Mouse (Mus musculus) heart, adult 18-20 months (tissue): Measurements from ENCODE around the gene Ank2. TPM values are rescaled to one million over a fixed set of nuclear protein-coding genes. Genes with fewer than 3 reads are reported as not detected.

ENCODE experiments used
- DNase-seq, 2 experiments: peaks; one replicate each; pipeline ENCODE4 v3.0.0; 2021 to 2022; ENCODE audit warnings: mixed read lengths in 1 of 2
- total RNA-seq, 2 experiments: library from RNA; stranded (reverse); gene quantifications; 2 replicates each; pipeline ENCODE4 v1.2.3; 2021

Ank2 gene
- total RNA-seq, 2 experiments from 2014 or later = 310 to 323 TPM

DNA sequence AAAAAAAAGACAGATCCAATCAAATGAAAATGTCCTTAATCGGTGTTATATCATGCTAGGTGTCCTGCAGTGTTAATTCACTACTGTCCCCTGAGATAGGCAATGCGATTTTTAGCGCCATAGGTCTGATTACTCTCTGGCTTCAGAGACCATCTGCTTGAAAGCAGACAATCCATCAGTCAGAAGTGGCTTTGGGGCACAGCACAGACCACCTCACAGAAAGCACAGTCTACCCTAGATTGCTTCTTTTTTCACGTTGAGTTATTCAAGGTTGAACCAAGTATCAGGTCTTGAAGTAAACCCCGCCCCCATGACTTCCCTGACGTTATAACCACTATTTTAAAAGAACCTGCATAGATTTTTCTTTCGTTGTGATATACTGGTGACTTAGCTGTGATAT lies 385.9 kb downstream of the Ank2 start:
- DNase-seq = no peak

DNA sequence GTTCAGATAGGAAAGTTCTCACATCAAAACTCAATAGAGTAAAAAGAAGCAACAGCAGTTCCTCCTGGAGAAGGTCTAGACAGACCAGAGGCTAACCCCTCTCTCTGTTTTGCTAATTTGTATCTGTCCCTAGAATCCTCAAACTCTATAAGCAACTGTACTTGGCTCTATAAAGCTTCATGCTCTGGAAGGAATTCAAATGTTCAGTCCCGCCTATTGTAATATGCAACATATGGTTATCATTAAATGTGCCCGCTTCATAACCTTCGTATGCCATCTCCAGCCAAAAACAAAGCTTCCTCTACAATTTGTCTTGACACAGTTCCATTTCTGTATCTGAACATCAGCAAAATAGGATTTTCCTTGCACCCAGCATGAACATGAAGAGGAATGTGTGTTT lies 389.7 kb downstream of the Ank2 start:
- DNase-seq = no peak

DNA sequence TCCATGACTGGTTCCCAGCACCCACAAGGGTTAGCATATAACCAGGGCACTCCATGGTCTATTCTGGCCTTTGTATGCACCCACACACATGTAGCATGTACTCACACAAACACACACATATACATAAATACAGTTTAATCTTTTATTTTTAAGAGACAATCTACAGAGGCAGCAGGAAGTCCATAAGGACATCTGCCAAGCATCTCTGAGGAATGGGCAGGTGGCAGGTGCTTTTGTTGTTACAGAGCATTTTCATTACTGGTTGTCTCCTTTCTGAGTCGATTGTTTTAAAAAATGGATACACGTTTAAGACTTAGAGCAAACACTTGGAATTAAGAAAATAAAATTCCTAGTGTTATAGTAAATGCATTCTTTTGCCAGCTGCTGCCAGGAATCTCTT lies 390.7 kb downstream of the Ank2 start:
- DNase-seq = no peak

DNA sequence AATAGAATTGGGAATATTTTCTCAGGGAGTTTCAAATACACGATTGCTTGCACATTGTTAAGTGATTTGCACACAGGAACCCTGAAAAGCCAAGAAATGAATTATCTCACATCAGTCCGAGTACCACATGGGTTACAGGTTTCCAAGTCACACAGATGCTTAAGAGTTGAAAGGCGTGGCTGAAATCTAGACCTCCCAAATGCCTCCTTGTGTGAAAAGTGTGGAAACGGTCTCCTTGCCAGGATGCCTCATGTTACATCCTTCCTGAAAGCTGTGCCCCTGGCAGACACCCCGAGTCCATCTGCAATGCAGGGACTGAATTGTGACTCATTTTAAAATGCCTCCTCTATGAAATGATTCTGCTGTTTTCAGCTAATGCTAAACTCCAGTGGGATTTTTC lies 391.9 kb downstream of the Ank2 start:
- DNase-seq = peak; percentile 22 to 24

DNA sequence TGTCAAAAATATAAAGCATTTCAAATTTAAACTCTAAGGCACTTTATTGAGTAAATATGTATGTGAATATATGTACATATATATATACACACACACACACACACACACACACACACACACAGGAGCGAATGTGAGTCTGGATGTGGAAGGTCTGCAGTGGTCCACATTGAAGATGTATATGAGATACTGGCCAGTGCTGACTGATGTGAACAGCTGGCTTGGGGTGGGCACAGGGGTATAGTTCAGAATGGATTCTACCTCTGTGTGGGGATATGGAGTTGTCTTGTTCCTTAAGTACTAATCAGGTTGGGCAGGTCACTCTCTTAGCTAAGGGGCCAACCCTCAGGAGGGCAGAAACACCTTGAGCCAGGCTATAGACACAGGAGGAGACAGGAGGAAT lies 397.8 kb downstream of the Ank2 start:
- no peak for DNase-seq

DNA sequence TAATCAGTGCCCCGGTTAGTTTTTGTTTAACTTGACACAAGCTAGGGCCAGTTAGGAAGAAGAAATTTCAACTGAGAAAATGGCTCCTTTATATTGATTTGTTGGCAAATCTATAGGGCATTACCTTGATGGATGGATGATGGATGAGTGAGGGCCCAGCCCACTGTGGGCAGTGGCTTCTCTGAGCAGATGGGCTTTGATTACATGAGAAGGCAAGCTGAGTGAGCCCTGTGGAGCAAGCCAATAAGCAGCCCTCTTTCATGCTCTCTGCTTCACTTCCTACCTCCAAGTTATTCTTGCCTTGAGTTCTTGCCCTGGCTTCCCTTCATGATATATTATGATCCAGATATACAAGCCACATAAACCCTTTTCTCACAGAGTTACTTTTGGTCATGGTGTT lies 401.4 kb downstream of the Ank2 start:
- DNase-seq = no peak

DNA sequence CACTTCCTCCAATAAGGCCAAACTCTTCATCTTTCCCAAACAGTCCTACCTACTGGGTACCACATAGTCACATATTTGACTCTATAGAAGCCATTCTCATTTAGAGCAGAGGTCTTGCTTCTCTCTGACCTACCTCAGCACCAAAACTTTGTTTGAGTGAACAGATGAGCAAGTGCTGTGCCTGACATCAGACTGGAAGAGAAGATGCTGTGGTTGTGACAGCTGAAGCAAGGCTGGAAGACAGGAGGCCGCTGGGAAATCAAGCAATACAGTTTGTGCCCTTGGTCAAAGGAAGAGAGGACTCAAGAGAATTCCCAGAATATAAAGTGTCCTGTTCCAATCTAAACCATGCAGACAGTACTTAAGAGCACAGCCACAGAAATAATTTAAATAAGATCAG lies 402.0 kb downstream of the Ank2 start:
- no peak for DNase-seq

DNA sequence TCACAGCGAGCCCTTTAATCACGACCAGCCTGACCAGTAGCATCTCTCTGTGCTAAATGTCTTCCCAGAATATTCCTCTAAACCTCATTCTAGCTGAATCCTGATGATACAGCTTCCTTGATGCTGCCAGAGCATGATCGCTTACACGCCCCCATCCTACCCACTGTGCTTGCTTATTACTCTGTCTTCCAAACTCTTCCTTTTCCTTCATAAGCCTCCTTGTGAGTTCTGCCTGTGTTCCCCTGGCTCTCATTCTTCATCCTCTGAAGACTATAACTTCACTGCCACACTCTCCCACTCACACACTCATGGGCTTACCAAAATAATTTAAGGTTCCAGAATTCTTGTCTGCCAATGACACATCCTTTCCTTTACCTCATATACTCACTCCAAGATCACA lies 405.5 kb downstream of the Ank2 start:
- no peak for DNase-seq

DNA sequence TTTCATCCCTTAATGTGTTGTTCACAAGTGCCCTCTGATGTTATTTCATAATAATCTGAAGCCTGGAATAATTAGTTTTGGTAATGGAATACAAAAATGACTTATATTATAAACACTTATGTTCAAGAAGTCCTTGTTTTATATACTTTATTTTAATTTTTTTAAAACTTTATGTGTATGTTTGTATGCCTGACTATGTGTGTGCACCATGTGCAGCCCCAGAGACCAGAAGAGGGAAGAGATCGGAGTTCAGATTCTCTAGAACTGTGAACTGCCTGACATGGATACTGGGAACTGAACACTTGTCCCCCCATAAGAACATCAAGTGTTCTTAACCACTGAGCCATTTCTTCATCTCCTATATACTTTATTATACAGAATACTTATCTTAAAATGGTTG lies 411.6 kb downstream of the Ank2 start:
- DNase-seq = no peak

DNA sequence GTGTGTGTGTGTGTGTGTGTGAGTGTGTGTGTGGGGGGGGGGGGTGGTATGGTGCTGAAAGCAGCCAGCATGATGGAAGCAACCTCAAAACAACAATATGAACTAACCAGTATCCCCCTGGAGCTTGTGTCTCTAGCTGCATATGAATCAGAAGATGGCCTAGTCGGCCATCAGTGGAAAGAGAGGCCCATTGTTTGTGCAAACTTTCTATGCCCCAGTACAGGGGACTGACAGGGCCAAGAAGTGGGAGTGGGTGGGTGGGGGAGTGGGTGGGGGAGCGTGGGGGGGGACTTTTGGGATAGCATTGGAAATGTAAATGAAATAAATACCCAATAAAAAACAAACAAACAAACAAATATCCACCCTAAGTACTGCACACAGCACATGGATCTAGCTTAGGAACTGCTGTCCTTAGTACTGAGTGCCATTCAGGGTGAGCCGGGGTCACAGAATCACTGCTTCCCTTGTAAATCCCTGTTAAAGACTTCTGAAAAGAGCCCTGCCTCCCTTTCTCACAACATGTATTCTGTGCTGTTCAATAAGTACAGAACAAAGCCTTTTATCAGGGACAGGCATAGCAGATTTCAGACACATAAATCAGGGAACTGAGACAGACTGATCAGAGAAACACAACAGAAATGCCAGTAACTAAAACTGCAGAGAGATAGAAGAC lies 412.2 kb downstream of the Ank2 start:
- DNase-seq = no peak

DNA sequence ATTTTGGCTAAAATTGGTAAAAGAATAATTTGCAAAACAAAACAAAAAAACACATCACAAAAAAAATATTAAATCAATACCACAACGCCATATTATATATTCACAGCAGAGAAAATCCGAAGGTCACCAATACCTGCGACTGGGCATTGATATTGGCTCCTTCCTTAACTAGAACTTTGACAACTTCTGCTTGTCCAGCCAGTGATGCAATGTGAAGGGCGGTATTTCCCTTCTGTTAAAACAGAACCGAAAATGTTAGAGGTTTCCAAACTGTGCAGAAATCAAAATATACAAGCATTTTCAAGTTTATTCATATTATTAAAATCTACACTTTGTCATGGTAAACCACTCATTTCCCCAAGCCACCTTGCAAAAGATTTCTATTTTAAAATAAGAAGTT lies 421.8 kb downstream of the Ank2 start:
- no peak for DNase-seq

DNA sequence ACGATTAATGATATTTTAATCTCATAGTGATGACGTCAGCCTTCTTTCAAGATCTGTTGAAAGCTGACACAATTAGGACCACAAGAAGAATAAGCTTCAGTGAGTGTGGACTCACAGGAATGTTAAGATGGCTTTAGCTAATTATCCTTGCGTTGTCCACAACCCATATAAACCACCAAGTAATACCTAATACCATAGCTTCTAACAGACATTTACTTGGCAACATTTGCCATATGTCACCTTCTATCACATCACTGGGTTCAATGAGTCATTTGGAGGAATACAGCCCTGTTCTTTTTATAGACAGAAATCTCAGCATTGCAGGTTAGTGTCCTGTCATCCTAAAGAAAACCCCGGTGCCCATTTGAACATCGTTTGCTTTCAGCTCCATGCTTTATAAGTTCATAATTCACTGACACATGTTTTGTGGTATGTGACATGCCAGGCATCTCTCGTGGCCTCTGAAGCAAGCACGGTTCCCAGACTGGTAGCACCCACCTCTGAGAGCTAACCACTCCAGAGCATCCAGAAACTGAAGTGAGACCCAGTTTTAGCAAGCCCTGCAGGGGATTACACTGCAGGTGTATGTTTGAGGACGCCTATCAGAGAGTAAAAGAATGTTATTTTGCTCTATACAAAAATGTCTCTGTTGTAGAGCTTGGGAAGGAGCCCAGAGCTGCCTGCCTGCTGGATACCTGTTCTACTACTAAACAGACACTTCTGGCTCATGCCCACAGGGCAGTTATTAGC lies 423.4 kb downstream of the Ank2 start:
- DNase-seq = no peak

DNA sequence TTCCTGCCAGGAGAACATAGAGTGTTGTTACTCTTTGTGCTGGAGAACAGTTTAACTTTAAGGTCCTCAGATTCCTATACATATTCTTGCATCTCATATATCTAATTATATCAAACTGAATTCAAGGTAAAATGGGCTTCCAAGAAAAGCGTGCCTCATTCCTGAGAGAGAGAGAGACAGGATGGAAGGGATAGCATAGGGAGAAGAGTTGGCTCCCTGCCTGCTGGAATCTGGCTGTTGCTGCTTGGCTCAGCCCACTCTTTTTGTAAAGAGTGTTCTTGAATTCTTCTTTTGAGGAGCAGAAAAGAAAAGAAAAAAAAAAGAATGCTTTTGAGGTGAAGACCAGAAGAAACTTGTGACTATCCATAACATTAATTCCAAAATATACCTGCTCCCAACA lies 427.7 kb downstream of the Ank2 start:
- peak; percentile 26 to 52 for DNase-seq

DNA sequence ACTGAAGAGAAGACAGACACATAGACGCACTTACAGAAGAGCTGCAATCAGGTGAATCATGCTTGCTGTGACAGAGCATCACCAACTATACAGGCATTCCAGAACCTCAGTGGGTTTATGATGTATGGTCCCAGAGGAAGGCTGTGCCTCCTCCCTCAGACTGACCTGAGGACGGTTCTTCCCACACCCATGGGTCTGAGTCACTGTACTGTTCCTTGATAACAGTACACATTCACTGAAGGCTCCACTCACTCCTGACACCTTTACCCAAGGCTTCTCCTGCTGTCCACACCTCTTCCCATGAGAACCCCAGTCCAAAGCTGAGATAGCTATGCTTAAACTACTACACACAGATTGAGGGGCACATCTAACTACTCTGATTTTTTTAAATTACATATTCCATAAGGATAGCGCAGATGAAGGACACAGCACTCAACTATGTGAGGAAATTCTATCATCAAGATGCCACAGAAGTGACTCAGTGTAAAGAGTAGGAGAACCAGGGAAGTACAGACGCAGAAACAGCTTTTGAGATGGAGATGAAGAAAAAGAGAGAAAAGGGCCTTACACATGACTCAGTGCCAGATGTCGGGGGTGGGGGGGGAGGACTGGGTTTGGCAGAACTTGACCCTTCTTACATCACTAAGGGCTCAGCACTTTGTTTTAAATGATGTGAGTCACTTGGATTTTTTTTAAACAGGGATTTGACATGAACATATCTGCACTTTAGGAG lies 435.3 kb downstream of the Ank2 start:
- DNase-seq = no peak

DNA sequence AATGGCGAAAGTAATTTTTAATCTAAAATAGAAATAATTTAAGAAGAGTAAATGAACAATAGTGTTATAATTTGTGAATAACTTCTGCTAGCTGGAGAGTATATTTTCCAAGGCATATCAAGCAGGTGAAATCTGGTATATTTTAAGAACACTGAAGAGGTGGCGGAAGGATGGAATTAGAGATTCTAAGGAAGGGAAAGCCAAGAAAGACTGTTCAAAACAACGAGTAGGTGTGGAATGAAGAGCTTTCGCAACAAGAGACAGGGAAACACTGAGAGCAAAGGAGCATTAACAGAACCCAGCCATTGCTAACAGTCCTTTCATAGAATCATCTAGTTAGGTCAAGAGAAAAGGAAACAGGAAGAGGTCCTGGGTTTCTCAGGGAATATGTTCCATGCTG lies 439.5 kb downstream of the Ank2 start:
- no peak for DNase-seq

DNA sequence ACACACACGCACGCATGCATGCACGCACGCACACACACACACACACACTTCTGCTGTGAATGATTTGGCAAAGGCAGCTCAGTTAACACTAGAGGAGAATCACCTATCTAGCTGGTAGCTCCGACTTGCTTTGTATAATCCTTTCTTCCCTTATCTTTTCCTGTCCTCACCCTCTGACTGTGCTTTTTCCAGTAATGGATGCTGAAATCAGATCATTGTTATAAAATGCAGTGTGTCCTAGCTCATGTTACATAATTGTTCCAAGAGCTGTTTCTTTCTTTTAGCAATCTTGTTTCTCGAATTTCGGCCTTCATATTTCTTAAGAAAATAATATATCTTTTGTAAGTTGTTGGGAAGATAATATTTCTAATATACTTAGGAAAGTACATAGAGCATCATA lies 457.9 kb downstream of the Ank2 start:
- no peak for DNase-seq

DNA sequence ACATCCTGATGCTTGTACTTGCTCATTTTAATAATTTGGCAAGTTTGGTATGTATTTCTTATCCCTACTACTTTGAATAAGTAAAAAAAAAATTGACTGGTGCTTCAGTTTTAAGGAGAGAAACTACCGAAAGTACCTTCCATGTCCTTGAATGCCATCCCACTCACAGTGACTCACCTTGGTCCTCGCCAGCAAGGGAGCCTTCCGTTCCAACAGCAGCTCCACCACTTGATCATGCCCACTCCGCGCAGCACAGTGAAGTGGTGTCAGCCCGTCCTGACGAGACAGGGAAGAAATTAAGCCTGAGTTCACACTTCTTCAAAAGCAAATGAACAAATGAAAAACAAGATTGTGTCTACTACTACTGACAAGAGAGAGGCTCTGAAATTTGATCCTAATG lies 460.6 kb downstream of the Ank2 start:
- no peak for DNase-seq

DNA sequence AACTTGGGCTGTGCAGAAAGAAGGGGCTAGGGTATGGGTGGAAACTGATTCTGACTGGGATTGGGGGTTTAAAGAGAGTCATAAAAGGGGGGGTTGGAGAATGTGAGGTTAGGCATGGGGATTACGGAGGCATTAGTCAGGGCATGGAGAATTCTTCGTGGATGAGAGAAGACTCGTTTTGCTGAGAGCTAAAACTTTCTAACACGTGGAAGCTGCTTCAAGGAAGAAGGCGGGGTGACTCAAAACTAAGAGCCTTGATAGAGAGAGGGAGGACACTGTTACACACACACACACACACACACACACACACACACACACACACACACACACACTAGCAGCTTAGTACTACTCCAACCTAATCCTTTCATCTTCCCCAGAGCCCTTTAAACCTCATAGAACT lies 463.0 kb downstream of the Ank2 start:
- DNase-seq = no peak

DNA sequence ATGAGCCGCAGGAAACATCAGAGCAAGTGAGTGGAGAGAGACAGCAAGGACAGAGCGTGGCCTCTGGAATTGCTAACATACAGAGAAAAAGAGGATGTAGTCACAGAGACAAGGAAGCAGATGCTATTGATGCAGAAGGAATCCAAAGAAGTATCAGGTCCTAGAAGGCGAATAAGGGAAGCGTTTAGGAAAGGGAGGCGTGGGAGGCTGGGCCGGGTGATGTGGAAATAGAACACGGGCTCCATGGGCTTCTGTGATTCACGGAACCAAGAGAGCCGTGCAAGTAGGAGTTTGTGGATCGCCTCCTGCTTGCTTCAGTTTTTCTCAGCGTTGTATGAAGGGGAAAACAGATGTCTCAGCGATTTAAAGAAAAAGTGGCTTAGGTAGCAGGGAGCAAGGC lies 463.6 kb downstream of the Ank2 start:
- peak in 1 of 2 experiments; percentile 49 for DNase-seq

DNA sequence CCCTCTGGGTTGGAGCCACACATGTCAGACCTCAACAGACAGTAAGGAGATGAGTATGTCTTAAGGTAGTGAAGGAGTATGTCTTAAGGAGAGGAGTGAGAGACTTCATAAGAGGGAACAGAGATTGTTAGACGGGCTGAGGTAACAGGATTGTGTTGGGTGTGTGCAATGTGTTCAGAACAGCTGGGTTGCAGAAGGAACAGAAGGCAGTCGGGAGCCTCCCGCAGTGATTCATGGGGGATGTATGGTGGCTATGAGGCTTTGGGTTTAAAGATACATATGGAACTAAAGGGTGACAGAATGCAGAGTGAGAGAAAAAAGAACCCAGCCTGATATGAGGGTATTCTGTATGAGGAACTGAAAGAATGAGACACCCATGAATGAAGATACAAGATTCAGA lies 464.2 kb downstream of the Ank2 start:
- no peak for DNase-seq

DNA sequence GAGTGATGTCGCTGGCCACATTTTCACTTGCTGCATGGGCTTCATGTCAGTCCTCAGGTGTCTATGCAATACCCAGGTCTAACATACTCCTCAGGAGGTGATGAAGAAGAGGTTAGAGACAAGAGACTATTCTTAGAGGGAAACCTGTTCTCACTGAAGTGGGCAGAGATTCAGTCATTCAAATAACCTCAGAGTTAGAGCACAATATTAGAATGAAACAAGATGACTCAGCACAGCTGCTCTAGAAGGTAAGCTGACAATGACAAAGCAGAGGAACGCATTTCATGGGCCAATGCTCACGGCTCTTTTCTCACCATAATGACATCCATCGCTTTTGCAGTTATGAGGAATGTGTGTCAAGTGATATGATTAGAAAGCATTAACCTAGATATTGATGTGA lies 475.2 kb downstream of the Ank2 start:
- no peak for DNase-seq

DNA sequence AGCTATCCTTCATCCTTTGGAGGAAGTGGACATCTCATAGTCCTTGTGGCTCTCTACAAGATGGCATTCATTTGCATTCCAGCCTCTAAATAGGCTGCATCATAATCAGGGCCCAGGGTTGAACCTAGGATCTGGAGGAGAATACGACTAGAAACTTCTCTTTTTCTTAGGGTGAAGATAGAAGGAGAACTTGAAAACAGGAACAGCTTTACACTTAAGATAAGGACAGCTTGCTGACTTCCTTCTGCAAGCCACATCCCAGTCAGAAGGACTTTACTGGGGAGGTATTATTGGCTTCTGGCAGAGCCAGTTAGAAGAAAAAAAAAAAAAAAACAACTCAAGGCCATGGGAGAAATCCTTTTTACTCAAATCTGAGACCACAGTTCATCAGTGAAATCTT lies 479.0 kb downstream of the Ank2 start:
- peak in 1 of 2 experiments; percentile 35 for DNase-seq

DNA sequence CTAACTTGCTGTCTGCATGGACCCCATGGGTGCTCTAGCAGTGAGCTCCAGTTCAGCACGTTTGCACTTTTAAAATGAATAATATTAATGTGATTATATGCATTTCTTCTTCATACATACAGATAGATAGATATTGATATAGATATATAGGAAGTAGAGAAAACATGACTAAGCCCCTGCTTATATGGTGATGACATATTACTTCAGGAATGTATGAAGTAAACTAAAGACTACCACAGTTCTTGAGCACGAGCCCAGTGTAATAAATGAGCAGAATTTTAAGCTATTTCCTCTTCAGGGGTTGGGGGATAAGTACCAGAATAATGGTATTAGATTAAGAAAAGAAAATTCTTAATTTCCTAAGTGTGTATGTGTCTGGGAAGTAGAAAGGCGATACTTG lies 479.4 kb downstream of the Ank2 start:
- no peak for DNase-seq

DNA sequence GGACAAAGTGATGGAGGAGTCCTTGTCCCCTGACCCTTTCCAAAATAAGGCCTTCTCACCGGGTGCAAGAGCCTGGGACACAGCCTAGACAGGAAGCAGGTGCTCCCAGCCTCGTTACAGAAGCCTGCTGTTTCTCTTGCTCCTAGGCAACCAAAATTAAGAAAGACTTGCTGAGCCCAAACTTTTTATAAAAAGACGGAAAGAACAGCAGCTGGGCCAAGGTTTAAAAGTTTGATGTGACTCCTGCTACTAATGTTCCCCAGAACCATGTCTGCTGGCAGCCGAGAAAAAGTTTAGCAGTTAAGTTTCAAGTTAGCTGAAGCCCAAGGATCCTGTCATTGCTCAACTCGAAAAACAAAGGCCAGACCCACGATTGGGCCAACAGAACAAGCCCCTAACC lies 480.0 kb downstream of the Ank2 start:
- peak; percentile 57 to 81 for DNase-seq
